Mouse (Mus musculus) brain, embryonic 14.5 days (tissue): ENCODE measurements around the gene Manea. TPM values are rescaled to one million over a fixed set of nuclear protein-coding genes. Genes with fewer than 3 reads are reported as not detected.
A peak's percentile ranks its signal among the peaks of the same experiment; 100 is the strongest.
"Not testable (repeated sequence)": the region's sequence is repeated elsewhere in the genome, so short reads cannot be mapped to it uniquely, and the experiment has no call there.

ENCODE experiments used
- DNase-seq: peaks from one replicate; pipeline ENCODE4 v3.0.0-alpha.2; 2011; ENCODE audit warnings: low read depth
- CTCF ChIP-seq: fragments of 200-500 bp; IDR thresholded peaks from 2 replicates; pipeline ENCODE4 v1.5.1; 2012; ENCODE audit warnings: inconsistent platforms, mild to moderate bottlenecking, moderate library complexity, borderline replicate concordance; ENCODE audit not compliant: insufficient read depth, insufficient read length; ENCODE audit errors: extremely low read depth
- POLR2A ChIP-seq: fragments of 200-500 bp; IDR thresholded peaks from 2 replicates; pipeline ENCODE4 v1.6.1; 2012; ENCODE audit warnings: mild to moderate bottlenecking, inconsistent platforms, borderline replicate concordance; ENCODE audit not compliant: poor library complexity, insufficient read depth, insufficient read length, severe bottlenecking; ENCODE audit errors: extremely low read depth
- polyA plus RNA-seq: library from polyadenylated mRNA; depleted of rRNA; stranded (reverse); fragments of >200 nt; gene quantifications from 2 replicates; pipeline ENCODE4 v1.2.3, GENCODE M21; 2012; rRNA removed

Manea gene
- polyA plus RNA-seq: 8.6 and 10.8 TPM in 2 replicates

DNA sequence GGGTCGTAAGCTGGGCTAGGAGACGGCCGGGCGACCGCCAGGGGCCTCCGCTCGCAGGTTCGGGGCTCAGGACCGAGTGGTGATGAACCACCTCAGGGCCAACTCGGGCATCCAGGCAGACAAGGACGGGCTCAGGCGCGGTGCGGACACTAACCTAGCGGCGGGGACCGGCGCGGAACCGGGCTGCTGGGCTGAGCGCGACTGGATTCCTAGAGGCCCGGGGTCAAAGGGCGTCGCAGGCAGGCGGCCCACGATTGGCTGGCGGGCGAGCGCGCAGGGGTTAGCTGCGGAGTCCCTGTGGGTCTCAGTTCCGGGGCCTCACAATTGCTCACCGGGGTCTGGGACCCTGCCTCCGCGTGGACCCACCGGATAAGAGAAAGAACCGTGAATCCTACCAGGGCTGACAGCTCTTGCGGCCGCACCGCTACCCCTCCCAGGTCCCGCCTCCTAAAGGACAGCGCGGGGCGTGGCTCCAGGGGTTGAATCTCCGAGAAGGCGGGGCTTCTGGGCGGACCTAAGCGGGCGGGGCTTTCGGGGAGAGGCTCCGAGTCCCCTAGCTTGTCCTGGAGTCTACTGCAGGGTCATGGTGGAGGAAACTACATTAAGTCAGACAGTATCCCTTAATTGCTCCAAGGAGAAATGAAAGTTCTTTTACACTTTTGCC, at the start of gene Manea:
TSS of gene Manea (minus strand) at position 449 of the 664 bp plus-strand sequence.
- DNase-seq: peak; percentile 96
- TF ChIP-seq POLR2A (peak; percentile 56; the same call in 1 of the 2 replicates), CTCF (no peak)

GRCm38 (mm10) chr4:26354616-26355015, 7.9 kb upstream of the Manea start:
- TF ChIP-seq POLR2A (no peak), CTCF (no peak)
- peak; percentile 37 for DNase-seq

- DNase-seq: no peak
Measured at GRCm38 (mm10) chr4:26353643-26354231, 7.0 kb upstream of the Manea start.

DNA sequence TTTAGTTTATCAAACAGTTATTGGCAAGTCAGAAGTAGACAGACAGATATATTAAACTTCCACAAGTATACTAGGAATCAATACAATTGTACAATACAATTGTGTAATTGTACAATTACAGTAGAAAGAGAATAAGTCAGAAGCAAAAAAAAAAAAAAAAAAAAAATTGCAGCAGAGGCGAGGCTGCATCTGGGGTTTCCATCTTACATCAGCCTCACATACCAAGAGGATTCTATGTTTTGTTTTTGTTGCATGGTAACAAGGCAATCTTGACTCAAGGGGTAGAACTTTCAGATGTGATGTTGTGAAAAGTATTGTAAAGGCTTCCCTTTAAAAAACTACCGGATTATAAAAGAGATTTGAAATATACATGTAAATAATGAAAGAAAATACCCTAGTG, 548 bp upstream of the Manea start:
- no peak for TF ChIP-seq POLR2A
- TF ChIP-seq CTCF: no peak
- peak; percentile 11 for DNase-seq

More at GRCm38 (mm10) chr4:26353643-26354231, 7.0 kb upstream of the Manea start:
- TF ChIP-seq CTCF (no peak), POLR2A (no peak)

DNA sequence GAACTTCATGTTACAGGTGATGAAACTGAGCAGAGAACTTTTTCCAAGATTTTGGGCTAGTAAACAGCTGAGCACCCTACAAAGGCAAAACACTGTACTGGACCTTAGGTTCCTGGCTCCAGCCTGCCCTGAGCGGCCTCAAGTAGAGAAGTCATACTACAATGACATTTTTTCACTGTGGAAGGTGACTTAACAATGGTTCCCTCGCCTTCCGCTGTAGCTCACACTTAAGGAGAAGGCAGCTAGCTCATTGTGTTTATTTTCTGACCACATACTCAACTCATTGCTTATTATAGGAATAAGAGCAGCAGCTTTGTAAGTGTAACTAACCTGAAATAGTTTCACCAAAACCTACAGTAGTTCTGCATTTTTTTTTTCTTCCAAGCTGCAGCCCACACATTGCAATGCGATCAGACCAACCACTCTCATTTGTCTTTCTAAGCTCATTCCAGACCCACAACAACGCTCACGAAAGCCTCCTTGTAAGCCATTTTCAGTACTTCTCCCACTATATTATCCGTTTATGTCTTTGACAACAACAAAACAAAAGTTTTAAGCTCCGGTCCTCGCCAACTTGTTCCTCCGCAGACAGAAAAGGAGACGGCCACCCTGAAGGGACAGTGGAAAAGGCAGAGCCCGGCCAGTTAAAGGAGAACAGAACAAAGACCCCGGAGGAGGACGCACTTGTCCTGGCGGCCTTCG, 799 bp downstream of the Manea start:
- TF ChIP-seq CTCF: no peak
- peak; percentile 74 for DNase-seq

GRCm38 (mm10) chr4:26345080-26345479, 1.6 kb downstream of the Manea start:
- TF ChIP-seq POLR2A (no peak), CTCF (no peak)
- DNase-seq: peak; percentile 13

DNA sequence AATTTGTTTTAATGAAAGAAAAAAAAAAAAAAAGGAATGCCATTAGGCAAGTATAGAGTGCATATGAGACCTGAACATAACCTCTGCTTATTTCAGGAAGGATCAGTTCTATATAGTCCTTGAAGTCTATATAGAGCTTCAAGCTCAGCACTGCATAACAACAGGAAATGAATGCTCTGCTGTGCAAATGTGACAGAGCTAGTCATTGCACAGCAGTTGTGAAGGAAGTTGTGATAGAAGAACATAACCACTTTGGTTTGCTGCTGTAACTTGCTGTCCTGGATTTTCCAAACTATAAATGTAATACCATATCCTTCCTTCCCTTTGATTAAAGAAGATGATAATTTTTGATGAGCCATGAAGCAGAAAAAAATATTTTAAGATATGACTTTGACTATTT, 4.3 kb downstream of the Manea start:
- no peak for DNase-seq
- TF ChIP-seq CTCF (no peak), POLR2A (no peak)

- TF ChIP-seq CTCF (no peak), POLR2A (no peak)
- DNase-seq: no peak
Measured at GRCm38 (mm10) chr4:26338604-26339003, 8.1 kb downstream of the Manea start.

DNA sequence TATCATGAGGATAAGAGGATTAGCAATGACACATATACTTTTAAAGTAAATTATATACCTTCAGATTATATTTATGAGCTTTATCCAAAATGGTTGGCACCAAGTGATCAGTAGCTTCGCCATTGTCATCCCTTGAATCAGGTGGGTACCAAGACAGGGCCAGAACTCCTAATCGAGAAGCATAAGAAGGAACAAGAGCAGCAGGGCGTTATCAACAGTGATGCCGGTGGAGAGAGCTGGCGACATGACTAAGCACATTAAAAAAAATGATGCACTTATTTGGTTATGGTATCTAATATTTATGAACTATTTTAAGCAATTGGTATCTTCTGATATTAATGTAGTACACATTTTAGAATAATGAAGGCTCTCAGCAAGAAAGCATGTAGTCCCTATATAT, 10.1 kb downstream of the Manea start:
- DNase-seq: no peak
- TF ChIP-seq CTCF (no peak), POLR2A (no peak)

- not testable (repeated sequence) for DNase-seq
Measured at GRCm38 (mm10) chr4:26304731-26305130, 42.0 kb downstream of the Manea start.

DNA sequence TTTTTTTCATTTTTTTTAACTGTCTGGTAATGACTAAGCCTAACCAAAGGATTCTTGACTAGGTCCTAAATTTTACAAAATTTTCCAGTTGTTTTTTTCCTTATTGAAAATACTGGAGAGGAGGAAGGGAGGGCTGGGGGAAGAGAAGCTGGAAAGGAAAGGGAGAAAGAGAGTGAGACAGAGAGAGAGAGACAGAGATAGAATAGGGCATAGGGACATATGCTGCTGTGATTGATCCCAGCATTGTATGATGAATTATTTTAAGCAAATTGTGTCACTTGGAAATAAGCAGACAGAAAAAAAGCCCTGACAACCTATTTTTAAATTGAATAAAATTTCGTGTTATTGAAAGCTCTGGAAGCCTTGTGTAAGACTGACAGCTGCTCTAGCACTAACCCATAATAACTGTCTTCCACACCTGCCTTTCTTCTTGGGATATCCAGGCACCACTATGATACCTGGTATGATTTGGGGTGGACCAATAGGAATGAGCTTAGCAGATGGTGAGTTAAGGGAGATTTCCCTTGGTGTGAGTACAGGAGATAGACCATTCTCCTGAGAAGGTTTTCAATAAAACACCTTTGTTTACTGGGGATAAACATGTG, 69.5 kb downstream of the Manea start:
- DNase-seq: no peak
- TF ChIP-seq CTCF (no peak), POLR2A (no peak)

- no peak for TF ChIP-seq CTCF
- TF ChIP-seq POLR2A: no peak
- DNase-seq: peak; percentile 86
Measured at GRCm38 (mm10) chr4:26276264-26276663, 70.4 kb downstream of the Manea start.

DNA sequence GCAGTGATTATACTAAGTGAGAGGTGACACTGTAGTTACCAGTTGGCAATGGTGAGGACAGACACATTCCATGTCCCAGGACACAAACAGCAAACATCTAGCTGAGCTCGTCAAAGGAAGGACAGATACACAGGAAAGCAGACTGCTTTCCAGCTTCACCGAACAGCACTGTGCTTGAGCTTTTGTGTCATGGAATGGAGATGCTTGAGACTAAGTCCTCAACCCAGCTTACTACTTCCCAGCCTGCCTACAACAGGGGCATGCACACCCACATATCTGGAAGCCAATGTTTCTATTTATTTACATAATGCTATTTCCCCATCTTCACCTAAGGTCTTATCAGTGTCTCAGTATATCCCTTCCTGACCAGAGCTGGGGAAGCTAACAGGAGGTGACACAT, 70.9 kb downstream of the Manea start:
- no peak for TF ChIP-seq CTCF
- peak; percentile 5 for DNase-seq
